Mouse (Mus musculus): ENCODE results near the gene Lrrc74b.
"Not testable (repeated sequence)": the region's sequence is repeated elsewhere in the genome, so short reads cannot be mapped to it uniquely, and the experiment has no call there.

Gene Lrrc74b

DNA sequence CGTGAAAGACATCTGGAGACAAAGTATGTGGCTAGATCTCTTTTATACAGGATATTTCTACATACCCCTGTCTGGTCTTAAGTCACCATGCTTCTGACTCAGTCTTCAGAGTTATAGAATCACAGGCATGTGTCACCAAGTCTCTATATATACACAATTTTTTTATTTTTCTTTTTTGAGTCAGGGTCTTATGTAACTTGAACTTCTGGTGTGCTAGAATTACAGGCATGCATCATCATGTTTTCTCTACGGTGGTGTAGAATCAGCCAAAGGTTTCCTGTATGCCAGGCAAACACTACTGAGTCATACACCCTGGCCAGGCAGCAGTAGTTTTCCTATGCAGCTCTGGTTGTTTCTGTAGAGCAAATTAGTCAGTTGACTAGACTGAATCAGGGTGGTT lies 18.4 kb downstream of the Lrrc74b start:
- no peak for DNase-seq

- no peak for DNase-seq
Observed at GRCm38 (mm10) chr16:17536584-17536983, 24.5 kb downstream of the Lrrc74b start.

DNA sequence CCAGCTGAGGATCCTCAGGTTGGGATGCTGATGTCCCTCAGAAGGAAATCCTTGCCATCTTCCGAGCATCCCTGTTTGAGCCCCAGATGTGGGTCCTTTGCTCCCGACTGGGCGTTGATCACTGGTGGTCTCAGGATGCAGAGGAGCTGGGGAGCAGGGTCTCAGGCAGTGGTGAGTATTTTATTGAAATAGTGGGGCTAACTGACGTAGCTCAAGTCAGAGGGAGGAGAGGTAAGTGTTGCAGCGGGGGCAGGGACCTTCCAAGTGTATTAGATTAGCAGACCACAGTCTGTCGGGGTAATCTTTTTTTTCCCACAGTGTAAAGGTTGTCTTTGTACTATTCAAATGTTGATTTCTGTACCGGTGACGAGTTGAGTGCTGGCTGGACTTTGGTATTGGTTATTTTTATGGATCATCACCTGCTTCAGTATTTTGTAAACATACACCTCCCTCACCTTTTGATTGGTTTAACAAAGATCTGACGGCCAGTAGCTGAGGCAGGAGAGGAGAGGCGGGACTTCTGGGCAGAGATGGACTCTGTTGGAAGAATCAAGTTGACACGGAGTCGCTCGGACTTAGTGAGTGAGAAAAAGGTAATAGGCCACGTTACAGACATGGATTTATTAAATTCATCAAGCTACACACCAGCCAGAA lies 28.2 kb downstream of the Lrrc74b start:
- DNase-seq: no peak

GRCm38 (mm10) chr16:17532271-17532670 lies 28.8 kb downstream of the Lrrc74b start:
- peak; percentile 42 for DNase-seq

DNA sequence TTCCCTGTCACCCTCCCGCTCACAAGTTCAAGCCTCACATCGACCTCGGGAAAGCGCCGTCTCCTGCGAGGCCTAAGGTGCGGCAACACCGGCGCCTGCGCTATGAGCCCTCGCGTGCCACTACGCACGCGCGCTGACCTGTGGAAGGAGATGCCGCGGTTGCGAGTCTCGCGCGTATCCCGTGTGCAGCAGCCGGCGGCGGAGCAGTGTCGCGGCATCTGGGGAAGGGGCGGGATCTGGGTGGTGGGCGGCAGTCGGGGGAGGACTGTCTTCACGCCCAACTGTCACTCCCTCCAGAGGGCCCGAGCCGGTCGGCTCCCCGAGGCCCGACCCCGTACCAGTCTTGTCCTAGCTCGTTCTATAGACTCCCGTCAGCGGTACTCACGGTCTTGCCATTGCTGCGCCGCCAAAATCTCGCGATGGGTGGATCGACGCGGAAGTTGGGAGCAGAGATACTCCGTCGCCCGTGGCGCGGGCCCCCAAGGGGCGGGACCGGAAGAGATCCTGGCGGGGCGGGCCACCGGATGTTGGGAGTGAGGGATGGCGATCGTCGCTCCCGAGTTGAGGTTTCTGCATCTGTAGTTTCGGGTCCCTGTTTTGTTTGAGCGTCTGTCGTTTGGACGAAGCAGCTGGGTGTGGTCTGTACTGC lies 30.3 kb downstream of the Lrrc74b start, which contains the start of gene Thap7:
Thap7 (minus strand) TSS at position 497 of the 649 bp plus-strand sequence.
- peak; percentile 95 for DNase-seq

DNA sequence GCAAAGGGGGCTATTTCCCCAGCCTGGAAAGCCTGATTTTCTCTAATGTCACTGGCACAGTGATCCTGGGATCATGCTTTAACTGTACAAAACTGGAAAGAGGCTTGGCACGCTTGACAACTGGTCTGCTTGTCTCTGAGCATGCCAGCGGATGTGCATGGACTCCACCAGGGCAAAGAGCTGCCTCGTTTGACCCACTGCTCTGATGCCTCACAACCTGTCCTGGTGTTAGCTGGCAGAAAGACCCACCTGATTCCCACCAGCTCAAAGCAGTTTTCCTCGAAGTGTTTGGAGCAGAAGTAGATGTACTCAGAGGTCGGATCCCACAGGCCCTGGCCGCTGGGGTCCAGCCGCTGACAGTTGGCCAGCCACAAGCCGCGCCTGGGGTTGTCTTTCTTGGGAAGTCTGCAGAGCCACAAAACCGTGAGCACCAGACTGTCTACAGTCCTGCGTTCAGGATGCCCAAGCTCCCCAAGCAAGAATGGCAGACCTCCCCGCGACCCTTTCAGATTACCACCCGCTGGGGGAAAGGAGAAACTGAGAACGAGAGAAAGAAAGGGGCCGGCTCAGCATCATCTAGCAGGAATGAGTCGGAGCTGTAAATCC lies 31.0 kb downstream of the Lrrc74b start:
- DNase-seq: peak; percentile 23

DNA sequence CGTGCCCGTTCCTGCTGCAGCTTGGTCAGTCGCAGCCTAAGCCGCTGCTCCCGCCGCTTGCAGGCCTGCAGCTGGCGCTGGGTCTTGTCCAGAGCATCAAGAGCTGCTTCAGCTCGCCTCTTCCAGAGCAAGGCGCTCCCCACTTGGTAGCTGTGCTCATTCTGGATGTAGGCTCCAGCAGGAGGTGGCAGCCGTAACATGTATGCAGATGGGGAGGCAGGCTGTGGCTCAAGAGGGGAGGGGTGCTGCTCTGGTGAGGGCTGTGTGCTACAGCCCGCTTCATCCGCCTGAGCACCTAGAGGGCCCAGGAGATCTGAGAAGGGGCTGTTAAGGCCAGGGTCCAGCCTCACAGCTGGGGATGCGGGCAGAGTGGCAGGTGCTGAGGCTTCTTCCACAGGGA lies 32.8 kb downstream of the Lrrc74b start:
- DNase-seq: no peak

- DNase-seq: no peak
Observed at GRCm38 (mm10) chr16:17527606-17528005, 33.4 kb downstream of the Lrrc74b start.

DNA sequence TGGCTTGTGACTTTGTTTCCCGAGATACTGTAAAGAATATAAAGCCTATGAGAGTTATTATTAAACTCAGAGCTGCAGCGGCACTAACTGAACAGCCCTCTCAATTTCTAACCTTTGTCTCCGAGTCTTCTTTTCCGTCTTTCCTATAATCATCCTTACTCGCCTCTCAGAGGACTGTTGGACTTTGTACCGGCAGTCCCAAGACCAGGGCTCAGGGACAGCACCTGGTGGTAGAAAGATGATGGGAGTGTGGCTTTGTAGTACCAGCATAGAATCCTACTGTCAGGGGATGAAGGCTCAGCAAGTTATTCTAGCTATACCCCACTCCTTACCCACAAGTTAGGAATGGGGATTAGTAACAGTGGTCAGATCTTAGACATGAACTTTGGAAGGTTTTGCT lies 34.8 kb downstream of the Lrrc74b start:
- DNase-seq: peak; percentile 61

- DNase-seq: no peak
Observed at GRCm38 (mm10) chr16:17525524-17525923, 35.5 kb downstream of the Lrrc74b start.

DNA sequence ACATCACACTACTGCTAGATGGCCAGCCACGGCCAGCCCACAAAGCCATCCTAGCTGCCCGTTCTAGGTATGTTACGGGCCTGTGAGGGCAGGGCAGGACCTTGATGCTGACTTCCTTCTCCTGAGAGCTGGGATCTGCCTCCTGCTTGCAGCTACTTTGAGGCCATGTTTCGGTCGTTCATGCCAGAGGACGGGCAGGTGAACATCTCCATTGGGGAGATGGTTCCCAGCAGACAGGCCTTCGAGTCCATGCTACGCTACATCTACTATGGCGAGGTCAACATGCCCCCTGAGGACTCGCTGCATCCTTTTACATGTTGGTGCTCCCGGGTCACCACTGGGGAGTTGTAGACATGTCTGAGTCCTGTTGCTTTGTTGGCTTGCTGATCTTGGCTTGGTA lies 36.9 kb downstream of the Lrrc74b start:
- DNase-seq: no peak

- DNase-seq: no peak
Observed at GRCm38 (mm10) chr16:17518910-17519309, 42.1 kb downstream of the Lrrc74b start.

- DNase-seq: no peak
Observed at GRCm38 (mm10) chr16:17511431-17511830, 49.6 kb downstream of the Lrrc74b start.

DNA sequence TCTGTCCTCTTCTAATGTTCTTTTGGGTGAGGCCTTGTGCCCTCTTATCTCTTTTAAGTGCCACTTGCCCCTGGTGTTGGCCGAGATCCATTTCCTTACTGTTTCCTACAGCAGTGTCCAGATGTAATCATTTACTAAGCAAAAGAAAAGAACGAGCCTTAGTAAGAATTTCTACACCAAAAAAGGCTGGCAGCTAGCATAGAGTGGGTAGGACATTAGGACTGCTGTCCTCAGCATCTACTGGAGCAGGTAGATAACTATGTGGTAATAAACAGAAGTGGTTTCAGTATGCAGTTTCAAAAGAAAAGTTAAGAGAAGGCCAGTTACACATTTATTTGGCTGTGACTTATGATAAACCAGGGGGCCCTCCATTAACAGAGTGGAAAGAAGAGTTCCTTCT lies 50.4 kb downstream of the Lrrc74b start:
- peak; percentile 61 for DNase-seq

- no peak for DNase-seq
Observed at GRCm38 (mm10) chr16:17510143-17510542, 50.9 kb downstream of the Lrrc74b start.

DNA sequence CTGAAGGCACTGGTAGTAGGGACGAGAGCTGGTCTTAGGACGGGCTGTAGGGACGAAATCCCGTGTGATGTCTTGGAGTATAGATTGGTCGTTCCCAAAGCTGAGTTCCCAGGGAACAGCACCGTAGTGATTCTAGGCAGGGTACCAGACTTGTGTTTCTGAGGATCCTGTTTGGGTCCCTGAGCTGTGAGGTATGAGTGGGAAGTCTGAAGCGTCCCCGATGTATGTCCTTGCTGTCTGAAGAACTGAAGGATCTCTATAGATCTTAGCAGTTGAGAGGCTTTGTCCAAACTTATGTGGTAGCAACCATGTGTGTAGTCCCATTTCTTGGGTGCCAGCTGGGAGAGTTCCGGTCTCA lies 51.8 kb downstream of the Lrrc74b start:
- no peak for DNase-seq

DNA sequence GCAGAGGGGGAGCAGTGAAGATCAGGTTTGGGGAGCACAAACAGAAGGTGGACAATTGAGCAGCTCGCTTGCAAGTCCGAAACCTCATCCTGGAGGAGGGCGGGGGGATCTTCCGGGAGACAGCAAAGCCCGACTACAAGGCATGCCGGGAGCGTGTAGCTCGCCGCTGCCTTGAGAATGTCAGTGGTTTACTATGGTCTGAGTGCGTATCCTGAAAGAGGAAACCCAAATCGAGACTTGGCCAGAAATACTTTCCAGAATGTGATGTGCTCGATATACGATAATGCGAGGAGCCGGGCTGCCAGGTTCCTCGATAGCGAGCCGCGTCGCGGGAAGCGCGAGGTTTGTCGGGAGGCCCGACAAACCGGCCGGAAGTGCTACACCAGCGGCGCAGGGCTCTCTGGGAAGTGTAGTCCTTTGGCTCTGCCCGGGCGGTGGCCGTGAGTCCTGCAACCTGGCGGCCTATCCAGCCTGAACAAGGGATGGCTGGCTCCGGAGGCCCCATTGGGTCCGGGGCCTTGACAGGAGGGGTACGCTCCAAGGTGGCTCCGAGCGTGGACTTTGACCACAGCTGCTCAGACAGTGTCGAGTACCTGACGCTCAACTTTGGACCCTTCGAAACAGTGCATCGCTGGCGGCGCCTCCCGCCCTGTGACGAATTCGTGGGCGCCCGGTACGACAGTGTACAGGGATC lies 52.4 kb downstream of the Lrrc74b start, which contains the start of gene Lztr1:
Lztr1 (plus strand) TSS at position 143 of the 694 bp plus-strand sequence.
- DNase-seq: peak; percentile 90

- not testable (repeated sequence) for DNase-seq
Observed at GRCm38 (mm10) chr16:17508031-17508430, 53.0 kb downstream of the Lrrc74b start.

GRCm38 (mm10) chr16:17507018-17507552 lies 54.0 kb downstream of the Lrrc74b start:
- peak; percentile 69 for DNase-seq

GRCm38 (mm10) chr16:17502681-17503080 lies 58.4 kb downstream of the Lrrc74b start:
- no peak for DNase-seq

- DNase-seq: no peak
Observed at GRCm38 (mm10) chr16:17499249-17499883, 61.7 kb downstream of the Lrrc74b start.

DNA sequence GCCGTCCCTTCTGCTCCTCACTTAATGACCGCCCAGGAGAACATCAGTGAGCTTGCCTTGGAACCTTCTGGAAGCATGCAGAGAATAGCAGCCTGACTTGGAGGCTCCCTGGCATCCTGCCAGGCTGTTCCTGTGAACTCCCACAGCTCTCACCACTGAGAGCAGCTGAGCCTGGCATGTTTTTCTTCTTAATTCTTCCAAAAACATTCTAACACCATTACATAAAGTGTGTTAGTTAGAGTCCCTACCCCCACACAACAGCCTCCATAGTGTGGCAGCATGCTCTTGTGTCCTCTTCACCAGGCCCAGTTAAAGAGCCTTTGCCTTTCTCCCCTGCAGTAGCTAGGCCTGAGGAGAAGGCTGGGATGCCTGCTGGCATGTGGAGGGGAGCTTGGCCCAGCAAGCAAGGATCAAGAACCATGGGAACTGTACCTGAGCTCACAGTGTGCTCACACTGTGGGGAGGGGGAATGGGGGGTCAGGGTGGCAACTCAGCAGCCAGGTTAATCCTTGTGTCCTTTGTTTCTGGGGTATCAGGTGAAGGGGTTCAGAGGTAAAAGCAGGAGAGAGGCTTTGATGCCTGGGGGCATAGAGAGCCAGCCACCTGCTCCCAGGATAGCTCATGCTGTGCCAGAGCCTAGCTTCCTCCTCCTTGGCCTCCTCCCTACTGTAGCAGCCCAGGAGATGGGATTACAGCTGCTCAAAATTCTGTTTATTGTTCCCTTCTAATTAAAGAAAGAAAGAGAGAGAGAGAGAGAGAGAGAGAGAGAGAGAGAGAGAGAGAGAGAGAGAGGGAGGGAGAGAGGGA lies 64.3 kb downstream of the Lrrc74b start:
- DNase-seq: peak; percentile 33
